Mouse (Mus musculus): ENCODE measurements around the gene Rnasel.

The Rnasel gene

GRCm38 (mm10) chr1:153776257-153776656, 27.0 kb downstream of the Rnasel start:
- TF ChIP-seq GATA4 (IDR thresholded peaks at IDR 0.05; ENCODE audit: insufficient replicate concordance, low read length): no peak

- TF ChIP-seq GATA4 (IDR thresholded peaks at IDR 0.05; ENCODE audit: insufficient replicate concordance, low read length): no peak
Observed at GRCm38 (mm10) chr1:153778205-153778604, 29.0 kb downstream of the Rnasel start.

DNA sequence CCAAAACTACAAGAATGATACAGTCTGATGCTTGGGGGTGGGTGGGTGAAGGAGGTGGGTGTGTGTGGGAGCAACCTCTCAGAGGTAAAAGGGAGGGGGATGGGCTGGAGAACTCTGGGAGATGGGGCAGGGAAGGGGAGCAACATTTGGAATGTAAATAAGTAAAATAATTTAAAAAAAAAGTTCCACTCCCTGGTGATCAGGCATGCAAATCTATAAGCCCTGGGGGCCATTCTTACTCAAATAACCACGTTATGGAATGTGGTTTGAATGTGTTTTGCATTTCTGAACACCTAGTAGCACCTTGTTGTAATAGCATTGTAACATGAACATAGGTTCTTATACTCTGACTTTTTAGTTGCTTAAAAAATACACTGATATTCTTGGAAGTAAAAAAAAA, 34.1 kb downstream of the Rnasel start:
- TF ChIP-seq GATA4 (IDR thresholded peaks at IDR 0.05; ENCODE audit: insufficient replicate concordance, low read length): no peak

- no peak for TF ChIP-seq GATA4 (IDR thresholded peaks at IDR 0.05; ENCODE audit: insufficient replicate concordance, low read length)
Observed at GRCm38 (mm10) chr1:153785608-153786007, 36.4 kb downstream of the Rnasel start.

DNA sequence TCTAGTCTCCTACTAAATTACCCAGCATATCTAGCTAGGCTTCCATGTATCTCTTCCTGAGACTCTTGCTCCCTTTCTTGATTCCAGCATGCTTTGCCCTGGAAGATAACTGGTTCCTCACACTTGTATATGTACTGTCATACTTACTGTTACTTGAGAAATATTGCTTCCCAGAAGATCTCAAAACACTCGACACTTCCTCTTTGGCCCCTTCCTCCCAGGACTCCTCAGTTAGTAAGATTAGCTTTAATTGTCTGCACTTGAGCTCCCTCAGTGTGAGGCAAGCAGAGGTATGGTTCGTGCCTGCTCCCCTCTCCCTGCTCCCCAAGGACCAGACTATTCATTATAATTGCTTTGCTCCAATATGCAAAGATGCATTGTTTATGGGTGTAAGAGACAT, 41.5 kb downstream of the Rnasel start:
- TF ChIP-seq GATA4 (IDR thresholded peaks at IDR 0.05; ENCODE audit: insufficient replicate concordance, low read length): no peak

- TF ChIP-seq GATA4 (IDR thresholded peaks at IDR 0.05; ENCODE audit: insufficient replicate concordance, low read length): no peak
Observed at GRCm38 (mm10) chr1:153794241-153794640, 45.0 kb downstream of the Rnasel start.

DNA sequence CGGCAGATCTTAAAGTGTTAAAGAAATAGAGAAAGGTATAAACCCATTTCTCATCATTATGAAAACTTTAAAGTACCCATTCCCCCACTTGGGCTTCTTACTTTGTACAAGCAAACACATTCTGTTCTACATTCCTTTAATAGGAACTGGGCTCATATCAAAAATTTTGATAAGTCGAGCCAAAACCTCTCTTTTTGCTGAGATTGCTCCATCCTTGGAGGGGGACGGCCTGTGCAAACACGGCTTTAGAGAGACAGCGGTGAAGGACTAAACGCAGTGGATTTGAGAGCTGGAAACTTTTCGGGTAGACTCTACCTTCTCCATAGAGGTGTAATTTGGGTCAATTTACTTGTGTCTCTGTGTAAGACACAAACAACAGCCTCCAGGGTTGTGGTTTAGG, 53.5 kb downstream of the Rnasel start:
- TF ChIP-seq GATA4 (IDR thresholded peaks at IDR 0.05; ENCODE audit: insufficient replicate concordance, low read length): no peak

- no peak for TF ChIP-seq GATA4 (IDR thresholded peaks at IDR 0.05; ENCODE audit: insufficient replicate concordance, low read length)
Observed at GRCm38 (mm10) chr1:153803530-153803929, 54.3 kb downstream of the Rnasel start.

GRCm38 (mm10) chr1:153807390-153807993, 58.3 kb downstream of the Rnasel start:
- no peak for TF ChIP-seq GATA4 (IDR thresholded peaks at IDR 0.05; ENCODE audit: insufficient replicate concordance, low read length)
